Mouse (Mus musculus) MEL (cell line): ENCODE data around the gene Gpr161. TPM values are rescaled to one million over a fixed set of nuclear protein-coding genes. Genes with fewer than 3 reads are reported as not detected.

Experiments
- DNase-seq: peaks from one replicate; pipeline ENCODE4 v3.0.0; 2011; ENCODE audit warnings: low read depth, low spot score
- H3K27ac ChIP-seq: 2 replicates; pipeline ENCODE4 v1.5.1; 2012; ENCODE audit warnings: low read depth, mild to moderate bottlenecking, control low read depth, low read length, moderate library complexity; ENCODE audit not compliant: control insufficient read depth
- H3K27me3 ChIP-seq, 2 experiments: fragments of 150-350 bp in 1 of 2; sonication (generic) in 1 of 2; 2 replicates each; pipeline ENCODE4 v1.6.1; 2012; ENCODE audit warnings: low read length in 2 of 2, mild to moderate bottlenecking in 2 of 2, improper control_type of control experiment in 1 of 2, moderate library complexity in 1 of 2; ENCODE audit not compliant: insufficient read depth in 2 of 2, control insufficient read depth in 1 of 2
- H3K36me3 ChIP-seq, 2 experiments: 2 replicates each; pipeline ENCODE4 v1.6.1; 2012 to 2014; ENCODE audit warnings: low read length in 2 of 2, improper control_type of control experiment in 1 of 2, inconsistent platforms in 1 of 2, mild to moderate bottlenecking in 1 of 2; ENCODE audit not compliant: insufficient read depth in 2 of 2, control insufficient read depth in 1 of 2
- H3K4me1 ChIP-seq, 2 experiments: fragments of 150-350 bp in 1 of 2; sonication (generic) in 1 of 2; 2 replicates each; pipeline ENCODE4 v1.6.1; 2012; ENCODE audit warnings: low read length in 2 of 2, improper control_type of control experiment in 1 of 2, mild to moderate bottlenecking in 1 of 2; ENCODE audit not compliant: insufficient read depth in 2 of 2, control insufficient read depth in 1 of 2
- H3K4me3 ChIP-seq, 2 experiments: fragments of 150-350 bp in 1 of 2; sonication (generic) in 1 of 2; 2 replicates each; pipeline ENCODE4 v1.5.1; 2012; ENCODE audit warnings: low read depth in 2 of 2, low read length in 2 of 2, mild to moderate bottlenecking in 2 of 2, moderate library complexity in 2 of 2, control low read depth in 1 of 2, improper control_type of control experiment in 1 of 2; ENCODE audit not compliant: control insufficient read depth in 1 of 2, insufficient read depth in 1 of 2
- H3K79me2 ChIP-seq: 2 replicates; pipeline ENCODE4 v1.6.1; 2012; ENCODE audit warnings: mild to moderate bottlenecking, low read length, moderate library complexity; ENCODE audit not compliant: control insufficient read depth, poor library complexity, insufficient read depth
- H3K9ac ChIP-seq: 2 replicates; pipeline ENCODE4 v1.6.1; 2012; ENCODE audit warnings: low read depth, mild to moderate bottlenecking, control low read depth, low read length, moderate library complexity; ENCODE audit not compliant: control insufficient read depth, poor library complexity, severe bottlenecking
- H3K9me3 ChIP-seq: fragments of 150-350 bp; sonication (generic); replicated peaks from 2 replicates; pipeline ENCODE4 v1.6.1; 2012; ENCODE audit warnings: mild to moderate bottlenecking, low read length, improper control_type of control experiment, moderate library complexity; ENCODE audit not compliant: insufficient read depth
- BHLHE40 ChIP-seq: IDR thresholded peaks from 2 replicates; pipeline ENCODE4 v1.6.1; 2012; ENCODE audit warnings: low read depth, mild to moderate bottlenecking, inconsistent platforms, low read length, improper control_type of control experiment, borderline replicate concordance
- CHD1 ChIP-seq: IDR thresholded peaks from 2 replicates; pipeline ENCODE4 v1.6.1; 2012; ENCODE audit warnings: low read depth, mild to moderate bottlenecking, inconsistent platforms, low read length, improper control_type of control experiment
- CTCF ChIP-seq, 3 experiments: IDR thresholded peaks in 2 of 3; conservative IDR thresholded peaks in 1 of 3; 2 replicates each; pipeline ENCODE4 v1.5.1; 2011 to 2012; ENCODE audit warnings: low read length in 3 of 3, low read depth in 2 of 3, mild to moderate bottlenecking in 2 of 3, improper control_type of control experiment in 1 of 3, inconsistent platforms in 1 of 3, mixed read lengths in 1 of 3, moderate library complexity in 1 of 3; ENCODE audit not compliant: control insufficient read depth in 1 of 3, insufficient read depth in 1 of 3, poor library complexity in 1 of 3, severe bottlenecking in 1 of 3
- MYB ChIP-seq: IDR thresholded peaks from 2 replicates; pipeline ENCODE4 v1.6.1; 2011; ENCODE audit warnings: mild to moderate bottlenecking, low read depth, low read length, improper control_type of control experiment
- POLR2AphosphoS5 ChIP-seq: IDR thresholded peaks from 2 replicates; pipeline ENCODE4 v1.6.1; 2012; ENCODE audit warnings: low read depth, borderline replicate concordance, mild to moderate bottlenecking, inconsistent platforms, low read length, moderate library complexity, mixed read lengths
- RAD21 ChIP-seq: IDR thresholded peaks from 2 replicates; pipeline ENCODE4 v1.6.1; 2011; ENCODE audit warnings: mild to moderate bottlenecking, low read depth, low read length, improper control_type of control experiment
- SIN3A ChIP-seq: IDR thresholded peaks from 2 replicates; pipeline ENCODE4 v1.6.1; 2012; ENCODE audit warnings: low read length, improper control_type of control experiment, inconsistent platforms
- SMC3 ChIP-seq: IDR thresholded peaks from 2 replicates; pipeline ENCODE4 v1.6.1; 2011; ENCODE audit warnings: low read depth, low read length, improper control_type of control experiment
- TBP ChIP-seq: IDR thresholded peaks from 2 replicates; pipeline ENCODE4 v1.8.0; 2011; ENCODE audit warnings: low read depth, low read length, improper control_type of control experiment
- USF1 ChIP-seq: IDR thresholded peaks from 2 replicates; pipeline ENCODE4 v1.6.1; 2014; ENCODE audit warnings: low read depth, mild to moderate bottlenecking, inconsistent platforms, low read length, improper control_type of control experiment, moderate library complexity
- ZC3H11A ChIP-seq: IDR thresholded peaks from 2 replicates; pipeline ENCODE4 v1.6.1; 2012; ENCODE audit warnings: low read depth, mild to moderate bottlenecking, inconsistent platforms, low read length, improper control_type of control experiment
- polyA plus RNA-seq, 2 experiments: library from polyadenylated mRNA; stranded (reverse) in 1 of 2; unstranded in 1 of 2; fragments of >175 nt in 1 of 2; fragments of >200 nt in 1 of 2; gene quantifications; 2 replicates each; pipeline versions ENCODE4 v1.2.1 to v1.2.4; 2012; ENCODE audit warnings: low replicate concordance in 2 of 2, low read depth in 1 of 2; ENCODE audit not compliant: insufficient read length in 2 of 2, insufficient read depth in 1 of 2, missing spikeins in 1 of 2
- total RNA-seq: library from RNA; depleted of rRNA; stranded (reverse); fragments of 300-350 nt; gene quantifications from 2 replicates; pipeline ENCODE4 v1.2.3, GENCODE M21; 2012

Gpr161 gene
- total and polyA plus RNA-seq, 3 experiments = 0.08 to 0.97 TPM; not detected in 1

GRCm38 (mm10) chr1:165284096-165284495 lies 11.5 kb upstream of the Gpr161 start:
- Histone ChIP-seq H3K27me3 (peaks cover 8 to 17% of the 10 kb centered on the region in 2 experiments), H3K4me3 (no peak overlapping the region), H3K36me3 (no peaks in the 10 kb centered on the region), H3K9ac (no peak overlapping the region), H3K4me1 (peaks cover 0 to 6% of the 10 kb centered on the region in 2 experiments; a peak in 1 of 4 replicates)
- DNase-seq = no peak
- TF ChIP-seq SIN3A (no peak), USF1 (no peak), POLR2AphosphoS5 (no peak), TBP (no peak), CHD1 (no peak), MYB (no peak)
- TF ChIP-seq, all 39 proteins: peak for 0
- Histone ChIP-seq H3K79me2 (no peaks in the 10 kb centered on the region), H3K27ac (no peak overlapping the region), H3K9me3 (no peaks in the 10 kb centered on the region)

GRCm38 (mm10) chr1:165288165-165288564 lies 7.4 kb upstream of the Gpr161 start:
- Histone ChIP-seq H3K36me3 (peaks cover 0 to 4% of the 10 kb centered on the region in 2 experiments; a peak in 2 of 4 replicates), H3K27me3 (no peaks in the 10 kb centered on the region; a peak in 1 of 4 replicates), H3K79me2 (no peaks in the 10 kb centered on the region), H3K27ac (no peak overlapping the region), H3K9ac (no peak overlapping the region), H3K4me3 (no peak overlapping the region), H3K4me1 (no peaks in the 10 kb centered on the region), H3K9me3 (no peaks in the 10 kb centered on the region)
- DNase-seq = no peak
- no peak for TF ChIP-seq BHLHE40

- H3K36me3 ChIP-seq = peaks cover 0 to 4% of the 10 kb centered on the region in 2 experiments; a peak in 2 of 4 replicates
- no peaks in the 10 kb centered on the region for H3K27me3 ChIP-seq
- H3K4me3 ChIP-seq = no peak overlapping the region
- DNase-seq = peak; percentile 38
- no peaks in the 10 kb centered on the region for H3K4me1 ChIP-seq
- no peak overlapping the region for H3K27ac ChIP-seq
- H3K9ac ChIP-seq = no peak overlapping the region
- H3K79me2 ChIP-seq = no peaks in the 10 kb centered on the region
- H3K9me3 ChIP-seq = no peaks in the 10 kb centered on the region
- peak; percentile 27 for TF ChIP-seq ZC3H11A
- peak; percentile 59 to 62 (median 59) for TF ChIP-seq CTCF (IDR thresholded peaks at IDR 0.05 in 2 of 3, conservative IDR thresholded peaks at IDR 0.05 in 1 of 3; ENCODE audit: control insufficient read depth in 1 of 3, insufficient read depth in 1 of 3, low read depth in 2 of 3, low read length in 3 of 3, poor library complexity in 1 of 3, severe bottlenecking in 1 of 3)
- no peak for TF ChIP-seq TBP
- TF ChIP-seq RAD21 = peak; percentile 52
- TF ChIP-seq SMC3 = peak; percentile 66
Observed at GRCm38 (mm10) chr1:165289831-165290230, 5.8 kb upstream of the Gpr161 start.
